Mouse (Mus musculus): ENCODE results near the gene Olfr1290.

Olfr1290 gene

GRCm38 (mm10) chr2:111493729-111494128, at the start of gene Olfr1290:
TSS of gene Olfr1290 (minus strand) at chr2:111493829.
- DNase-seq, result no peak

- DNase-seq, result no peak
Observed at GRCm38 (mm10) chr2:111540191-111540590, 46.6 kb upstream of the Olfr1290 start, which contains the start of gene Olfr1294. TSS of gene Olfr1294 (minus strand) at chr2:111540291.

GRCm38 (mm10) chr2:111524903-111525302, 31.3 kb upstream of the Olfr1290 start, which contains the start of gene Olfr1293-ps:
TSS of gene Olfr1293-ps (plus strand) at chr2:111525203.
- DNase-seq, result no peak

DNA sequence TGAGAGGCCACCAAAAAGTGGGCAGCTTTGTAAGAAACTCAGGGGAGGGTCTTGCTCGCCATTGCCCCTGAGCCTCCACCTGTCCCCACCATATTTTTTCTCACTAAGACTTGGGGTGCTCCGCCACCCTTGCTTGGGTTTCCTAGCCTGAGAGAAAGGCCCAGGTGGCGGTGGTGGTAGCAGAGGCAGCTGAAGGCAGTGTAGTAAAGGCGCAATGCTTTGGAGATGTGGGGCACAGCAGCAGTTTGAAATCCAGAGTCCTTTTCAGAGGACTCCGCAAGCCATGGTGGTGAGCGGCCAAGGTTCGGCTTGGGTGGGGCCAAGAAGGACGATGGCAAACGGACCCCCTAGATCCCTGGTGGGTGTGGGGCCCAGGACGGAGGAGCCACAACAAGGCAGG, 23.8 kb upstream of the Olfr1290 start:
- DNase-seq, result no peak

DNA sequence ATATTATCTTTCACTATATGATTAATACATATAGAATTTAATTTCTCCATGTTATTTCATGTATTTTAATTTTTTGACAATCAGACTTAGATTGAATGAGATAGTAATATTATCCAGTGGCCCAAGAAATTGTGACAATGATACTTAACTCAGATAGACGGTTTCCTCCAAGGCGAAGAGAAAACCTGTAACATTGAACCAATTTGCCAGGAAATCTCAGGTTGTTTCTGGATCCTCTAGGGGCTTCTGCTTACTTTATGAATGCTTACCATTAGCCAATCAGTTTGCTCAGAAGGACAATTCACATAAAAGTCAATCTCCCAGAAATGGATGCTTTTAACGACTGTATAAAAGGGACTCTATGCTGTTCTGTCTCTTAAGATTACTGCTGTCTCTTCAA, 3.3 kb upstream of the Olfr1290 start, which contains the start of gene Olfr1291-ps1:
Gene Olfr1291-ps1, plus strand, starts transcription at position 301 of the 400 bp plus-strand sequence.
- DNase-seq, result no peak

GRCm38 (mm10) chr2:111480519-111480918, 13.1 kb downstream of the Olfr1290 start, which contains the start of gene Olfr1289:
TSS of gene Olfr1289 (plus strand) at chr2:111480819.
- no peak for DNase-seq

DNA sequence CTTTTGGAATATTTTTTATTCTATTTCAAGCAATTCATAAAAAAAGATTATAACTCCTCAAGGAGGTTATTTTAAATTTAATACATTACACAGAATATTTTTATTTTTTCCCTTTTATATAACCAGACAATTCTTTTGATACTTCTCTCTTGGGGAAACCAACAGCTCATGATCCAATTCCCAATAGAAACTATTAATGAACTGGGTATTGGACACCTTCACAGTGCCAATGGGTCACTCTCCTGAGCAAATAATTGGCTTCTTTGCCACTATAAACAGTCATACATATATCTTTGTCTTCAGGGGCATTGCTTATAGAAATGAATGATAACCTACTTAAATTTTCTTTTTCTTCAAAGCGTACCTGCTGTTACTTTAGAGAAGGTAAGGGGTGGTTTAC, 19.8 kb downstream of the Olfr1290 start, which contains the start of gene Olfr1288:
Gene Olfr1288, plus strand, starts transcription at position 301 of the 400 bp plus-strand sequence.
- DNase-seq, result no peak

DNA sequence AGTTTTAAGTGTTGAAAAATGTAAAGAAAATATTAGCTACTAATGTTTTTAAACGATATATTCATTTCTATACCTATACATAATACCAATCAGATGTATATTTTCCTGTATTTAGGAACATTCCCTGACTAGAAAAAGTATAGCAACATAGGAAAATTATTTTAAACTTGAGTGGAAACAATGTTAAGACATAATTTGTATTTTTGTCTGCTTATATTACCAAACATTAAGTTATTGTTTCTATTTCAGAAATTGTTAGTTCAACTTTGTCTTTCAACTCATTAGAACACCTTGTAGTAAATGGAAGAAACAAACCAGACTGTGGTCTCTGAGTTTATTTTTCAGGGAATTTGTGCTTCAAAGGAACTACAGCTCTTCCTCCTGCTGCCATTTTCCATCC, 44.8 kb downstream of the Olfr1290 start, which contains the start of gene Olfr1287:
Gene Olfr1287, plus strand, starts transcription at position 301 of the 400 bp plus-strand sequence.
- DNase-seq, result no peak
